Mouse (Mus musculus): Measurements from ENCODE around the gene Gm13276.
"Not testable (repeated sequence)": the region's sequence is repeated elsewhere in the genome, so short reads cannot be mapped to it uniquely, and the experiment has no call there.

- peak; percentile 73 for TF ChIP-seq CTCF (IDR thresholded peaks at IDR 0.05; ENCODE audit: low read depth)
- not testable (repeated sequence) for TF ChIP-seq EP300 (IDR thresholded peaks at IDR 0.05; ENCODE audit: low read depth)
These were observed 22.0 kb upstream of the Gm13276 start for GRCm38 (mm10) chr4:88763384-88764018.
